Mouse (Mus musculus): ENCODE measurements around the gene Mpv17l.

Mpv17l gene

GRCm38 (mm10) chr16:13927456-13928075 is 24.6 kb downstream of the Mpv17l start:
- in situ Hi-C loops (cut with MboI, MseI): no loop called here

- in situ Hi-C loops (cut with MboI, MseI): no loop called here
Measured at GRCm38 (mm10) chr16:13940139-13940846, 37.3 kb downstream of the Mpv17l start.

GRCm38 (mm10) chr16:13940847-13941395 is 38.0 kb downstream of the Mpv17l start:
- in situ Hi-C loops (cut with MboI, MseI): no loop called here

GRCm38 (mm10) chr16:13944178-13944577 is 41.2 kb downstream of the Mpv17l start:
- in situ Hi-C loops (cut with MboI, MseI): no loop called here

GRCm38 (mm10) chr16:13944752-13945151 is 41.8 kb downstream of the Mpv17l start:
- in situ Hi-C loops (cut with MboI, MseI): no loop called here

- in situ Hi-C loops (cut with MboI, MseI): no loop called here
Measured at GRCm38 (mm10) chr16:13945153-13945552, 42.2 kb downstream of the Mpv17l start.

GRCm38 (mm10) chr16:13946306-13946705 is 43.3 kb downstream of the Mpv17l start:
- in situ Hi-C loops (cut with MboI, MseI): no loop called here

GRCm38 (mm10) chr16:13951245-13951644 is 48.3 kb downstream of the Mpv17l start:
- in situ Hi-C loops (cut with MboI, MseI): no loop called here

GRCm38 (mm10) chr16:13962053-13962452 is 59.1 kb downstream of the Mpv17l start:
- in situ Hi-C loops (cut with MboI, MseI): no loop called here

- in situ Hi-C loops (cut with MboI, MseI): no loop called here
Measured at GRCm38 (mm10) chr16:13969096-13969495, 66.1 kb downstream of the Mpv17l start.

- in situ Hi-C loops (cut with MboI, MseI): no loop called here
Measured at GRCm38 (mm10) chr16:13972051-13972450, 69.1 kb downstream of the Mpv17l start.

GRCm38 (mm10) chr16:13976358-13976896 is 73.5 kb downstream of the Mpv17l start:
- in situ Hi-C loops (cut with MboI, MseI): loop anchor here (25.0 kb wide), 1 partner anchor 914 kb away; no protein-coding TSS in a partner anchor

GRCm38 (mm10) chr16:13977026-13977425 is 74.1 kb downstream of the Mpv17l start:
- in situ Hi-C loops (cut with MboI, MseI): loop anchor here (25.0 kb wide), 1 partner anchor 915 kb away; no protein-coding TSS in a partner anchor

GRCm38 (mm10) chr16:13981726-13982125 is 78.8 kb downstream of the Mpv17l start:
- in situ Hi-C loops (cut with MboI, MseI): loop anchor here (25.0 kb wide), 1 partner anchor 919 kb away; no protein-coding TSS in a partner anchor

- in situ Hi-C loops (cut with MboI, MseI): loop anchor here (25.0 kb wide), 1 partner anchor 921 kb away; no protein-coding TSS in a partner anchor
Measured at GRCm38 (mm10) chr16:13983161-13983560, 80.2 kb downstream of the Mpv17l start.

GRCm38 (mm10) chr16:13986197-13986573 is 83.2 kb downstream of the Mpv17l start:
- in situ Hi-C loops (cut with MboI, MseI): loop anchor here (25.0 kb wide), 1 partner anchor 924 kb away; no protein-coding TSS in a partner anchor

GRCm38 (mm10) chr16:13986574-13987478 is 83.9 kb downstream of the Mpv17l start, which contains the start of the genes 2900011O08Rik and Ifitm7:
TSS of gene 2900011O08Rik (plus strand) at chr16:13986604.
TSS of gene Ifitm7 (minus strand) at chr16:13986888.
- in situ Hi-C loops (cut with MboI, MseI): loop anchor here (25.0 kb wide), 1 partner anchor 925 kb away; no protein-coding TSS in a partner anchor

- in situ Hi-C loops (cut with MboI, MseI): loop anchor here (5.0 to 25.0 kb wide), 2 partner anchors 50 to 930 kb away; no protein-coding TSS in a partner anchor
Measured at GRCm38 (mm10) chr16:13992518-13993248, 89.7 kb downstream of the Mpv17l start.

- in situ Hi-C loops (cut with MboI, MseI): loop anchor here (5.0 to 25.0 kb wide), 2 partner anchors 48 to 932 kb away; no protein-coding TSS in a partner anchor
Measured at GRCm38 (mm10) chr16:13994076-13994475, 91.1 kb downstream of the Mpv17l start.

- in situ Hi-C loops (cut with MboI, MseI): loop anchor here (5.0 to 25.0 kb wide), 2 partner anchors 48 to 932 kb away; no protein-coding TSS in a partner anchor
Measured at GRCm38 (mm10) chr16:13994502-13994901, 91.5 kb downstream of the Mpv17l start.
